Mouse (Mus musculus) liver, embryonic 13.5 days (tissue): ENCODE data around the gene Pspc1. TPM values are rescaled to one million over a fixed set of nuclear protein-coding genes. Genes with fewer than 3 reads are reported as not detected.
A peak's percentile ranks its signal among the peaks of the same experiment; 100 is the strongest.
"Not testable (repeated sequence)": the region's sequence is repeated elsewhere in the genome, so short reads cannot be mapped to it uniquely, and the experiment has no call there.

Experiments used
- ATAC-seq: fragments of 200-750 bp; cut with Nextera tagmentation; 2 replicates; pipeline ENCODE4 v1.8.0; 2017; ENCODE audit warnings: low read depth, mild to moderate bottlenecking, moderate number of reproducible peaks, moderate library complexity
- DNase-seq: peaks from one replicate; pipeline ENCODE4 v3.0.0; 2022
- H3K27ac ChIP-seq: fragments of 300-500 bp; sonication (generic); 2 replicates; pipeline ENCODE4 v1.5.1; 2015; ENCODE audit warnings: moderate library complexity, mild to moderate bottlenecking, inconsistent platforms
- H3K27me3 ChIP-seq: fragments of 300-500 bp; sonication (generic); 2 replicates; pipeline ENCODE4 v1.6.1; 2015; ENCODE audit warnings: mild to moderate bottlenecking, inconsistent platforms
- H3K36me3 ChIP-seq: fragments of 300-500 bp; sonication (generic); 2 replicates; pipeline ENCODE4 v1.6.1; 2015; ENCODE audit warnings: mild to moderate bottlenecking, inconsistent platforms
- H3K4me1 ChIP-seq: fragments of 300-500 bp; sonication (generic); replicated peaks from 2 replicates; pipeline ENCODE4 v1.6.1; 2015; ENCODE audit warnings: inconsistent platforms
- H3K4me2 ChIP-seq: fragments of 300-500 bp; sonication (generic); 2 replicates; pipeline ENCODE4 v1.6.1; 2015; ENCODE audit warnings: inconsistent platforms, mild to moderate bottlenecking, moderate library complexity
- H3K4me3 ChIP-seq: fragments of 300-500 bp; sonication (generic); replicated peaks from 2 replicates; pipeline ENCODE4 v1.5.1; 2015; ENCODE audit warnings: mild to moderate bottlenecking, inconsistent platforms
- H3K9ac ChIP-seq: fragments of 300-500 bp; sonication (generic); 2 replicates; pipeline ENCODE4 v1.6.1; 2015; ENCODE audit warnings: mild to moderate bottlenecking, inconsistent platforms
- H3K9me3 ChIP-seq: fragments of 300-500 bp; sonication (generic); replicated peaks from 2 replicates; pipeline ENCODE4 v1.6.1; 2016; ENCODE audit warnings: inconsistent platforms
- WGBS: fragments of 180-500 bp; shearing (Covaris S2); methylation state at CpG from one replicate; pipeline ENCODE4 v1.1.7; 2015; ENCODE audit not compliant: insufficient replicate concordance; 5-methylcytosine and 5-hydroxymethylcytosine counted together
- polyA plus RNA-seq: library from polyadenylated mRNA; unstranded; fragments of >200 nt; fragmentation: Nextera tagmentation; extraction: Ambion mirVana; gene quantifications from 2 replicates; pipeline ENCODE4 v1.2.1, GENCODE M21; 2015

Gene Pspc1
- 13.6 and 15.9 TPM in 2 replicates for polyA plus RNA-seq

GRCm38 (mm10) chr14:56778200-56778932 lies at the start of gene Pspc1:
Gene Pspc1 (minus strand): TSS chr14:56778316.
- Histone ChIP-seq H3K4me3 (peak within 1 kb of the TSS; percentile 93), H3K36me3 (0 out of 2 replicates have a peak, but pooled peaks cover 3% of the 10 kb centered on the region), H3K27ac (peak within 1 kb of the TSS; percentile 94), H3K9me3 (no peaks in the 10 kb centered on the region), H3K4me2 (peak within 1 kb of the TSS; percentile 90), H3K9ac (peak within 1 kb of the TSS; percentile 96), H3K4me1 (peaks cover 43% of the 10 kb centered on the region), H3K27me3 (no peaks in the 10 kb centered on the region)
- DNase-seq (peak; percentile 96), ATAC-seq (peak; percentile 94)
- under 1% methylated on average over 36 of the region's 36 CpGs for WGBS

DNA sequence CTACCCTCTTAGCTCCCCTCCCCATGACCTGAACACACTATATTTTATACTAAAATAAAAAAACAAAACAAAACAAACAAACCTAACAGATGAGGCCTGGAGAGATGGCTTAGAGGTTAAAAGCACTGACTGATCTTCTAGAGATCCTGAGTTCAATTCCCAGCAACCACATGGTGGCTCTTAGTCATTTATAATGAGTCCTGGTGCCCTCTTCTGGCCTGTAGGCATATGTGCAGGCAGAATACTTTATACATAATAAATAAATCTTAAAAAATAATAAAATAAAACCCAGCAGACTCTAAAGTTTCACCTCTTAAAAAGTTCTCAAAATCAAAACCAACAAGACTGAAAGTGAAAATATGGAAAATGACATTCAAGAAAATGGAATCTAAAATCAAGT lies 46.4 kb upstream of the Pspc1 start:
- H3K9ac ChIP-seq, result no peak overlapping the region
- H3K27ac ChIP-seq, result no peak overlapping the region
- ATAC-seq (no peak), DNase-seq (no peak)
- no peak overlapping the region for H3K4me2 ChIP-seq
- H3K27me3 ChIP-seq, result no peaks in the 10 kb centered on the region
- H3K4me1 ChIP-seq, result no peaks in the 10 kb centered on the region
- no peaks in the 10 kb centered on the region for H3K36me3 ChIP-seq
- no peak overlapping the region for H3K4me3 ChIP-seq
- no peaks in the 10 kb centered on the region for H3K9me3 ChIP-seq

GRCm38 (mm10) chr14:56817616-56818015 lies 39.5 kb upstream of the Pspc1 start:
- no peak overlapping the region for H3K4me2 ChIP-seq
- no peak for DNase-seq
- H3K27ac ChIP-seq, result no peak overlapping the region
- no peak overlapping the region for H3K4me3 ChIP-seq
- H3K9ac ChIP-seq, result no peak overlapping the region
- no peak for ATAC-seq
- H3K9me3 ChIP-seq, result no peaks in the 10 kb centered on the region
- no peaks in the 10 kb centered on the region for H3K36me3 ChIP-seq
- H3K4me1 ChIP-seq, result peaks cover 10% of the 10 kb centered on the region
- 25% methylated on average over 11 of the region's 11 CpGs for WGBS
- 0 out of 2 replicates have a peak, but pooled peaks cover 4% of the 10 kb centered on the region for H3K27me3 ChIP-seq

DNA sequence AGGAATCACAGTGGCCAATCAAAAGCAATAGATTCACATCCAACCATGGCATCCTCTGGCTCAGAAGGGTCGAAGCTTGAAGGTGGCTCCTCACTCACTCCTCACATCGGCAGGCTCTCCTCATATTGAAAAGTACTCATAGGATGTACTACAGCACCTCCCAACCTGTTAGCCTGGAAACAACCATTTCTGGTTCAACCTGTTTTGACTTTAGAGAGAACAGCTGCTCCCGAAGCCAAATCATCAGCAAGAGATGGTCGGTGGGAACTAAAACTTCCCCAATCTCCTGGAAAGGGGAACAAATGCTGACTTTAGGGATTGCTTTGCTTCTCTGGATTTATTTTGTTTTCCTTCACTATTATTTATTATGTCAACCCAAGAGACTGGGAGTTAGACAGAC lies 39.0 kb upstream of the Pspc1 start:
- 53% methylated on average over 4 of the region's 4 CpGs for WGBS
- ATAC-seq (no peak), DNase-seq (no peak)
- Histone ChIP-seq H3K27me3 (0 out of 2 replicates have a peak, but pooled peaks cover 4% of the 10 kb centered on the region), H3K4me3 (no peak overlapping the region), H3K36me3 (no peaks in the 10 kb centered on the region), H3K4me1 (peaks cover 12% of the 10 kb centered on the region), H3K9me3 (no peaks in the 10 kb centered on the region), H3K4me2 (no peak overlapping the region), H3K27ac (no peak overlapping the region), H3K9ac (no peak overlapping the region)

DNA sequence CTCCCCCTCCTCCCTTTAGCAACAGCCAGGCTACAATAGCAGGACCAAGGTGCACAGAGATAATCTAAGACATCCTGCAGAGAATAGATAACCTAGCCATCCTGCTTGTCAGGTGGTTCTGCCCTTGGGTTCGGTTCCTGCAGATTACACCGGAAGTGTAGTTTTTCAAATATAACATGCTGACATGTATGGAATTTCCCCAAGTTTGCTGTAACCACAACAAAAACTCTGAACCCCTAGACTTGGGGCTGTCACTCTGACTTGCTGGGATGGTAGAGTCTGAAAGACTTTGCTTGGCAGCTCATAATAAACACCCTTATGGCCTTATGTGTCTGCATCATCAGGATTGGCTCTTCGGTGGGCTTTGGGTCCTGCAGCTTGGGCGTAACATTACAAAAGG lies 38.4 kb upstream of the Pspc1 start:
- no peak overlapping the region for H3K4me3 ChIP-seq
- no peak for ATAC-seq
- no peak for DNase-seq
- H3K4me1 ChIP-seq, result peaks cover 12% of the 10 kb centered on the region
- no peak overlapping the region for H3K4me2 ChIP-seq
- H3K9me3 ChIP-seq, result no peaks in the 10 kb centered on the region
- no peak overlapping the region for H3K9ac ChIP-seq
- H3K36me3 ChIP-seq, result no peaks in the 10 kb centered on the region
- H3K27ac ChIP-seq, result no peak overlapping the region
- 0 out of 2 replicates have a peak, but pooled peaks cover 4% of the 10 kb centered on the region for H3K27me3 ChIP-seq
- 65% methylated on average over 4 of the region's 4 CpGs for WGBS

DNA sequence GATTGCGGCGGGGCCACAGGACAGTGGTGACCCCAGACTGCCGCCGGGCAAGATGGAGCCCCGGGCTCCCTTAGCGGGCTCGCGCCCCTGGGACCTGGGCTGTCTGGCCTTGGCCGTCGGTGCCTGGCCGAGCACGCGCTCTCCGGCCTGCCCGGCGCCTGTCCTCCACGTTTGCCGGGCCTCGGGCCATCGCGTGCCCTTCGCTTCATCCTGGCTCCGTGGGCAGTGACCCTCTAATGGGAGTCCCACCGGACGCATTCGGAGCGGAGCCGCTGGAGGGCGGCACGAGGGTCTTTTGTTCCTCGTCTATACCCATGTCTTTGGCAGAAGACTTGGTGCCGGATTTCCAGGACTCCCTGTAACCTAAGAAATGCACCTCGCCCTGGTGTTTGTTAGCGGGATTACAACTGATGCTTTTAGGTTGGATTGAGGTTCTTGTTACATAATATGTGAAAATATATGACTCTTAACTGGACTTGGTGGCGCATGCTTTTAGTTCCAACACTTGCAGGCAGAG lies 34.5 kb upstream of the Pspc1 start:
- Histone ChIP-seq H3K27ac (peak overlapping the region; percentile 83), H3K4me3 (peak overlapping the region; percentile 80), H3K4me1 (peaks cover 31% of the 10 kb centered on the region), H3K4me2 (peak overlapping the region; percentile 90), H3K36me3 (no peaks in the 10 kb centered on the region), H3K9ac (peak overlapping the region; percentile 85), H3K27me3 (0 out of 2 replicates have a peak, but pooled peaks cover 4% of the 10 kb centered on the region), H3K9me3 (no peaks in the 10 kb centered on the region)
- WGBS, result under 1% methylated on average over 35 of the region's 35 CpGs
- DNase-seq (peak; percentile 61), ATAC-seq (no peak)

GRCm38 (mm10) chr14:56811701-56812339 lies 33.7 kb upstream of the Pspc1 start, which contains the start of gene Zmym5:
Gene Zmym5 (minus strand): TSS chr14:56811716.
- not testable (repeated sequence) for H3K9me3 ChIP-seq, H3K36me3 ChIP-seq, H3K27me3 ChIP-seq
- peak within 1 kb of the TSS; percentile 87 for H3K9ac ChIP-seq
- peaks cover 31% of the 10 kb centered on the region for H3K4me1 ChIP-seq
- peak within 1 kb of the TSS; percentile 90 for H3K4me2 ChIP-seq
- peak within 1 kb of the TSS; percentile 87 for H3K27ac ChIP-seq
- ATAC-seq (peak; percentile 97), DNase-seq (peak; percentile 84)
- peak within 1 kb of the TSS; percentile 80 for H3K4me3 ChIP-seq
- whole genome bisulfite sequencing, result 0% methylated on average over 33 of the region's 72 CpGs

DNA sequence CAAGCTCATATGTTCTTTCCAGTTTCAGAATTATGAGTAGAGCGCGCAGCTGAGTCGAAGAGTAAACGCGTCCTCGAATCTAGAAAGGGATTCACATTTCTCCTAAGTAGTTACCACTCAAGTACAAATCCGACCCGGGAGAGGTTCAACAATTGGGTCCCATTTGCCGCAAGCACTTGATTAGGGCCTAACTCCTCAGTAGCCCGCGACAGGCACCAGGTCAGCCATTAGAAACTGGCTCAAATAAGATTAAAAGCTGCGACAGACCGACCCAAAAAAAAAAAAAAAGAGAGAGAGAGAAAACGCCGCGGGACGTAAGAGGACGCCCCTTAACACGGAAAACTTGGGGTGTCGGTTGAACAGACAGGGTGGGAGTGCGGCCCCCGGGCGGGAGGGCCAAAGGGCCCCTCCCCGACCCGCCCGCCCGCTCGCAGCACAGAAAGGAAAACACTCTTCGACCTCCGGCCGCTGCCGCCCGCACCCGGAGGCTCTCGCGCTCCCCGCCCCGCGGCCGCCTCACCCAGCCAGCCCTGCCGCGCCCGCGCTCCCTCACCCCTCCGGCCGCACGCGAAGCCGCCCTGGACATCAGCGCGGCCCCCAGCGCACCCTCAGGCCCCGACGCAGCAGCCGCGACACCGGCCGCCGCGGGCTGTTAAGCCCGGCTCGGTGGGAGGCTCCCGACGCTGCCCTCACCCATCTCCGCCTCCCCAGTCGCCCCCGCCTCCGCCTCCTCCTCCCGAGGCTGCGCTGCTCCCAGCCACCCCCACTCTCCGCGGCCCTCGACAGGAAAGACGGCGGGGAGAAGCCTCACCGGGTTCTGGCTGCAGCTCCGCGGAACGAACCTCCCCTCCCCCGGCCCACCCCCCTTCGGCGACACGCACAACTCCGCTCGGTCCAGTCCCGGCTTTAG lies 32.9 kb upstream of the Pspc1 start:
- H3K27ac ChIP-seq, result peak overlapping the region; percentile 87
- ATAC-seq (peak; percentile 82), DNase-seq (peak; percentile 56)
- not testable (repeated sequence) for H3K9me3 ChIP-seq, H3K27me3 ChIP-seq, H3K36me3 ChIP-seq
- H3K4me1 ChIP-seq, result peaks cover 31% of the 10 kb centered on the region
- peak overlapping the region; percentile 87 for H3K9ac ChIP-seq
- H3K4me3 ChIP-seq, result peak overlapping the region; percentile 80
- peak overlapping the region; percentile 73 for H3K4me2 ChIP-seq
- WGBS, result under 1% methylated on average over 44 of the region's 86 CpGs

GRCm38 (mm10) chr14:56793243-56793642 lies 15.1 kb upstream of the Pspc1 start:
- Histone ChIP-seq H3K36me3 (peaks cover 55% of the 10 kb centered on the region), H3K9me3 (no peaks in the 10 kb centered on the region), H3K27me3 (no peaks in the 10 kb centered on the region), H3K4me1 (no peaks in the 10 kb centered on the region), H3K4me3 (no peak overlapping the region), H3K9ac (no peak overlapping the region), H3K27ac (no peak overlapping the region), H3K4me2 (no peak overlapping the region)
- DNase-seq (peak; percentile 36), ATAC-seq (no peak)
- 35% methylated on average over 2 of the region's 2 CpGs for WGBS

DNA sequence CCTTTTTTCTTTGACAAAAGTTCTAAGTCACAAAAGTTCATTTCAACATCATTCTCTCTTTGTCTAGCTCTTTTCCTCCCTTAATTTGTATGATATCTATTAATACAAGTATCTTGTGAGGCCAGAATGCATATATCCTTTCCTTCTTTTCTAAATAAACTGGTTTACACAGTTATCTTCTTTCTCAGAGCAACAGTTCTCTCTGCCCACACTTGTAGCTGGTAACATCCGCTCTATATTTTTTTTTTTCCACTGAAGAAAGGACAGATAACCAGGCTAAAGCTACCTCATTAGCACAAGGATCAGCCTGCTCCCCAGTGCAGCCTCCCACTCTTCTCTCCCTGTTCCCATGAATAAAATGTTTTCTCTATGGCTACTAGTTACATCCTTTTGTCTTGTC lies 6.5 kb upstream of the Pspc1 start:
- Histone ChIP-seq H3K4me2 (no peak overlapping the region), H3K9ac (no peak overlapping the region), H3K4me1 (peaks cover 2% of the 10 kb centered on the region; the same call in 1 of the 2 replicates), H3K36me3 (no peaks in the 10 kb centered on the region), H3K9me3 (no peaks in the 10 kb centered on the region), H3K4me3 (no peak overlapping the region), H3K27ac (no peak overlapping the region), H3K27me3 (no peaks in the 10 kb centered on the region)
- 31% methylated on average over 1 of the region's 1 CpGs for WGBS
- DNase-seq, result no peak
- ATAC-seq, result no peak

GRCm38 (mm10) chr14:56778933-56779300 lies 801 bp upstream of the Pspc1 start:
- ATAC-seq (peak; percentile 7; the same call in 1 of the 2 replicates), DNase-seq (no peak)
- WGBS, result 26% methylated on average over 3 of the region's 3 CpGs
- Histone ChIP-seq H3K4me1 (peaks cover 38% of the 10 kb centered on the region), H3K27me3 (no peaks in the 10 kb centered on the region), H3K4me2 (peak overlapping the region; percentile 90), H3K9ac (peak overlapping the region; percentile 96), H3K36me3 (0 out of 2 replicates have a peak, but pooled peaks cover 3% of the 10 kb centered on the region), H3K4me3 (peak overlapping the region; percentile 93), H3K9me3 (no peaks in the 10 kb centered on the region), H3K27ac (peak overlapping the region; percentile 94)
